Mouse (Mus musculus): ENCODE measurements around the gene Rims1.

Gene Rims1

DNA sequence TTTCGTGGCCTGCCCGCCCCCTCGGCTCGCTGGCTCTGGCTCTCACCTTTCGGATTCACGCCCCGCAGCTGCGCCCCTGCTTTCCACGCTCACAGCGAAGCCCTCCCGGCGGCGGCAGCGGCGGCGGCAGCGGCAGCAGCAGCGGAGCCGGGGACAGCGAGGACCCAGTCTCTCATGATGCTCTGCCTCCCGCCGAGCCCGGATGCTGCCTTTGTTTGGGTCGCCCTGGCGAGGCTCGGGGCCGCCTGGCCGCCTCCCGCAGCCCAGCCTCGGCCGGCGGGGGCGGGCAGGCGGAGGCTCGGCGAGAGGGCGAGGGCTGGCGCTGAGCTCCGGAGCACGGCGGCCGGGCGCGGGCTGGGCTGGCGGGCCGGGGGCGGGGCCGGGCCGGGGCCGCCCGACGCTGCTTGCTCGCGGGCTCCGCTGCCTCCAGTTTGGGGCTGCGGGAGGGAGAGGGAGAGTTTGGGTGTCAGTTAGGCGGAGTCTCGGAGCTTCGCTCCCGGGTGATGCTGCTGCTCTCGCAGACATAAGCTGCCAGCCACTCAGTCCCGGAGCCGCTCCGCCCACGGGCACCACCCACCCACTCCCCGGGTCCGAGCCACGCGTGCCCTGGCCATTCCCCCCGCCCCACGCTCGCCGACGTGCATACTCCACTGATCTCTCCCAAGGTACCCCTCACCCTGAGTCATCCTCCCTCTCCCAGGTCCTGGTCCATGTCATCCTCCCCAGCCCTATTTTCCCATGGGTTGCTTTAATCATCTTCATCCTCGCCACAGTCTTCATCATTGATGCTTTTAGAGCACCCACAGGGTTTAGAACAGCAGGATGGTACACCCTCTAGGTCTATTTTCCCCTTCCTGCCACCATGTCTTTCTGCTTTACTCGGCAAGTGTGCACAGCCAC lies at the start of gene Rims1:
Gene Rims1 (minus strand): TSS at position 269 of the 900 bp plus-strand sequence.
- DNase-seq (ENCODE audit: low read depth, low spot score) = no peak

DNA sequence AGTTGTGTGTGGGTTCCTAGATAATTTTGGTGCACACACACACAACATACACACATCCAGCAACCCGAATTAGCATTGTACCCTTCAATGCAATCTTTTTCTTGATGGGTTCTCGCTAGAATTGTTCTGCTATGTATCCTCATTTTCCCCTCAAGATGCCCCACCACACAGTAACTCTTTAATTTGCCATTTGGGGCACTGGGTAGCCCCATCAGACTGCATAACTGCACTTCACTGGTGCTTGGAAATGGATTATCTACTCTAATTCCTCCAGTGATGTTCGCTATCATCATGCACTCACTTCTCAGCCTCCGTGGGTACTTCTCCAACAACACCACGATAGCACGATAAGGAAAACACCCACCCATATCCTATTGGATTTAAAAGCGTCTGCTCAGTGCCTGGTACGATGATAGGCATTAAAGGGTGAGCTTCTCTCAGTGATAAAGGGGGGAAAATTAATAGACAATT lies 867 bp upstream of the Rims1 start:
- no peak for DNase-seq (ENCODE audit: low read depth, low spot score)

DNA sequence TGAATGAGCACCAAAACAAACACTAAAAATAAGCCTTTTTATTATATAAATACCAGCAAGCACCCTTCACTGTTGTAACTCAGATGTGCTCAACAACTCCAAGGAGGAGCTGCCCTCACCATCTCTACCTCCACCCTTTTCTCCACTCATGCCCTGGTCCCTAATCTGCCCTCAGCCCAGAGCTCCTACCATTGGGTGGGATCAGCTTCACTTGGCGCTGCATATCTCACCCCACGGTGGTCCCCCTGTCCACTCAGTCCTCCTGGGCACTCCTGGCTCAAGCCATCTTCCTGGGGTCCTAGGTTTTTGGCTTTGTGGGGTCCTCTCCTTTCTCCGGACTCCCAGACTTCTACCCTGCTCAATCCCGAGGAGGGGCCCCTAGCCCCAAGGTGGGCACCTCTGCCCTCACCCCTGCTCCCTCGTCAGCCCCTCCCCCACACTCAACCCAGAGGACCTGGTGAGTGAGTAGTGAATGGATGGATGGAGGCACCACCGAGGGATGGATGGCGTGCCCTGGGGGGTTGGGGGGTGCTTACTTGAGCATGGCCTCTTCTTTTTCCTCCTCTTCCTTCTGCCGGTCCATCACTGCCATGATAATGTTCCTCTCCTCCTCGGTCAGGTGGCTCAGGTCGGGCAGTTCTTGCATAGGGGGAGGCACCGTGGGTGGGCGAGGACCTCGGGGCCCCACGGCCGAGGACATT lies 619 bp downstream of the Rims1 start:
- DNase-seq (ENCODE audit: low read depth, low spot score) = no peak

DNA sequence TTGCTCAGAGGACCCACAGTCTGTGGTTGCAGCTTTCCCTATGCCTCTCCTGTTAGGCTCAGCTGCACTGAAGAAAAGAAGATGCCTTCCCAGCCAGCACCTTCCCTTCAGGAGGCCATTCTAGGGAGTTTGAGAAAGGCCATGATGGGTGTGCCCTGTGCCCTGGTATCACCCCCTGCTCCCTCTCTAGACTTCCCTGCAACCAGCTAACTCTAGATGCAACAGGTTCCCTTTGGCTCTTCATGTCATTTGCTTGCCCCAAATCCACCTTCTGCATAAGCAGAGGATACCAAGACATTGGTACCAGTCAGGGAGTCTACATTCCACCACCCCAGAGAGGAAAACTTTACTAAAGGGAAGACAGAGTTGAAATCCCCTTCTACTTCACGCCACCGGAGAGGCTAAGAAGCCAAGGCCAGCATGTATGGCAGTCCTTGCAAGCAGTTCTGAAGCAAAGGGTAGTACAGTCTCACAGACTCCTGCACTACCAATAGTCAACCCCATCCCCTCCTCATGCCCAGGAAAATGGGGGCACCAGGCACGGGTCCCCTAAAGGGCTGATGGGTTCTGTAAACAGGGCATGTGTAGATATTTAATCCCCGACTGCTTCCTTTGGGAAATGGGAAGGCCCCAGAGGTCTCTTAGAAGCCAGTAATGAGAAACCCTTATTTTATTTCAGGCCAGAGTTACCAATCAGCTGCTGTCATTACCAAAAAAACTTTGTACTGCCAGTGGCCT lies 1.5 kb downstream of the Rims1 start:
- DNase-seq (ENCODE audit: low read depth, low spot score) = no peak

DNA sequence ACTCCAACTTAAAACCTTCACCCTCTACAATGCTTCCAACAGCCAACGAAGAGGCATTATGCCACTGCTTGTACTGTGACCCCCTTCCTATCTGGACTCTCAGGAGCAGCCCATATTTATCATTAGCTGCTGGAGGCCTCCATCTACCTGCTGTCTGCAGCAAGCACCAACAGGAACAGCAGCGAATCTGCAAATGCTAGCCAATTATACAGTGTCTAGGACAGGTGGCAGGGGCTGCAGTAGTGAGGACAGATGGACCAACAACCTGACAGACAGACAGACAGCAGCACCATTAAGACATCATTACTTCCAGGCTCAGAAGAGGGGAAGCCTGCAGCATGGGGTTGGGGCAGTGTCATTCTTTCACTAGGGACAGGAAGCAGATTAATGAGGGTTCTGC lies 2.3 kb downstream of the Rims1 start:
- no peak for DNase-seq (ENCODE audit: low read depth, low spot score)

DNA sequence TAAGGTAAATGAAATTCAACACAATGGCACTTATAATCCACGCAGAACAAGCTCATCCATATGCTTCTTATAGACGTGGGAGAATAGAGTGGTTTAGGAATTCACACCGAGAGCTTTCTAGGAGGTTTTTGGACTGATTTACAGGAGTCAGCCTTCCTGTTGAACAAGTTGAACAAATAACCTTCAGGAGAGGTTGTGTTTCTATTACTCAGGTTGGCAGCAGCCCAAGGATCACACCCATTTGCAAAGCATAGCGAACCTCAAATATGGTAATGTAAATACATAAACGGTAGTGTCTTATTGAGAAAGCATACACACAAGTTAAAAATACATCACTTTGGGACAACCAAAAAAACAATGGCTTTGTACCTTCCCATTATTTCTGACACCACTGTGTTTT lies 5.5 kb downstream of the Rims1 start:
- no peak for DNase-seq (ENCODE audit: low read depth, low spot score)

DNA sequence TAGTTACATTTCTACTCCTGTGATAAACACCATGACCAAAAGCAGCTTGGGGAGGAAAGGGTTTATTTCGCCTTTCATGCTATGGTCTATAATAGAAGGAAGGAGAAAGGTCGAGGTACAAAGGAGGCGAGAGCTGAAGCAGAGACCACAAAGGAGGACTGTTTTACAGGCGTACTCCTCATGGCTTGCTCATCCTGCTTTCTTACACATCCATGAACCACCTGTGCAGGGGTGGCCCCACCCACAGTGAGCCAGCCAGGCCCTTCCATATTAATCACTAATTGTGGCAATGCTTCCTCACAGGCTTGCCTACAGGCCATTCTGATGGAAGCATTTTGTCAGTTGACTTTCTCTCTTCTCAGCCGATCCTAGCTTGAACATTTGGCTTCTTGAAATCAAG lies 8.7 kb downstream of the Rims1 start:
- DNase-seq (ENCODE audit: low read depth, low spot score) = no peak

DNA sequence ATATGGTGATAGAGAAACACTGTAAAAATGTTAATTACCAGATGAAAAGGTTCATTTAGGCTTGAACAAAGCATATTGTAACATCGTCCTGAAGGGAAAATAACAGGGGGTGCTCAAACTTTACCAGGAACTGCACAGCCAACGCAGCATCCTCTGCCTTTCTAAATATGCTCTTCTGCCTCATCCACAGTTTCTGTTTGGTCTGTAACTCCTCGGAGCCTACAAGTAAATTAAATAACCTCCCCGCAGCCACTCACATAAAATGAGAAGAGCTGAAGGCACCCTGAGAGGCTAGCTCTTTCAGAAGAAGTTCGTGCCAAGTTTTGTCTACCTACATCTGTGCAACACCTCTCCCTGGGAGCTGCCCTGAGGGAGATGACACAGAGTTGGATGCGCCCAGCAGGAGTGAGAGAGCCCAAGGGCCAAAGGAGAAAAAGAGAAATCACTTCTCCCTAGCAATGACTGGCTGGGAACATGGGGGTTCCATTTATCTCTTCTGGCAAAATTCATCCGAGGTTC lies 16.3 kb downstream of the Rims1 start:
- no peak for DNase-seq (ENCODE audit: low read depth, low spot score)

DNA sequence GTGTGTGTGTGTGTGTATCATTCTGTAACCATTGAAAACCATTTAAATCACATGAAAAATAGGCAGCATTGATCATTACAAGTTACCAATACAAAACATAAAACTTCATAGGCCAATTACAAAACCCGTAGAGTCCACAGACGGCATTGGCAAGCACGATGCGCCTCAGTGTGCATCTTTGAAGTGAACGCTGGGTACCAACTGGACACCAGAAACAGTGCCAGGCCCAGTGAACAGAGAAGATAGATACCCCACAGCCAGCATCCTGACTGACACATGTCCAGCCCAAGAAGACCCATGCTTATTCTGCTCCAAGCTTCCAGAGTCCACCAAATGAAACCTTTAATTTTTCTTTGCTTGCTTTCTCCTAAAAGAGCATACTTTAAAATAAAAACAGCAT lies 18.2 kb downstream of the Rims1 start:
- no peak for DNase-seq (ENCODE audit: low read depth, low spot score)

DNA sequence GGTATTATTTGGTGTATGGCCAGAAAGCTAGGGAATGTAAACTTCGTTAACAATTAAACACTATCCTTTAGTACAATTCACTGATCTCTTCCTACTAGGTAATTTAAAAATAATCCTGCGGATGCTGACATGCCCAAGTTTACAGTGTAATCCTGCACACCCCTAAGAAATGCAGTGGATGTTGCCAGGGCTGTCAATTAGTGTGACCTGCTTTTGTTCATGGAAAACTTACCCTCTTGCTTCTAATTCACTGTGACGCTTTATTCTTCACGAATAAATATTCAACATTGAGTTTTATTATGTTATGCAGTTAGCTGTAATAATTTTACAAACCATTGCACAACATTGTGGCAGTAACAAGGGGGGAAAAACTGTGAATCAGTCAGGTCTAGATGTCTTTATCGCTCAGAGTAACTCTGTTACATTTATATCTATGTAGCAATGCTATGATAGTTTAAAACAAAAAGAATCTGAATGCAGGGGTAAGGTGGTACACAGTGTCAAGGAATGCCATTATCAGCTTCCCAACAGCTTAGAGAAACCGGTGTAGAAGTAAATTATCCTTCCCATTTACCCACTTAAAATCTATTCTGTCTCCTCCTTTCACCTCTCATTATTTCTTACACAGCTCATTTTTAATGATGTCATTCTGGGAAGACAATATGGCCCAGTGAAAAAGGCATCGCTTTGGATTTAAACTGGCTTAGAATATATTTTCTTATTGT lies 35.1 kb downstream of the Rims1 start:
- no peak for DNase-seq (ENCODE audit: low read depth, low spot score)

DNA sequence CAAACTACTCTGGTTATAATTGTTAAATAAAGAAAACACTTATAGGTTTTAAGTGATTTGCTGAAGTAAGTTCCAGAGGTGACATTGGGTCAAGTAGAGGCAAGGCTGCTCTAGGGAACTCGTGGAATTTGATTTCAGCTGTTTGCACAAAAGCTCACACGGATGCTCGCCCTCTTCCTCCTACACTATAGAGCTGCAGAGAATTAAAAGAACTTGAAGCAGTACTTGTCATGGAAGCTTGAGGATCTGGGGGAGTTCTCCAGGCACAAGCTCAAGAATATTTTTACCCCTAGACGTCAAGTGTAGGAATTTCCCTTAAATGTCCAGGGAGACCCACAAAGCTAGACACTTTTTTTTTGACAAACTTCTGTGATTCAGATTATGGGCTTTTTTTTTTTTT lies 42.4 kb downstream of the Rims1 start:
- DNase-seq (ENCODE audit: low read depth, low spot score) = no peak

DNA sequence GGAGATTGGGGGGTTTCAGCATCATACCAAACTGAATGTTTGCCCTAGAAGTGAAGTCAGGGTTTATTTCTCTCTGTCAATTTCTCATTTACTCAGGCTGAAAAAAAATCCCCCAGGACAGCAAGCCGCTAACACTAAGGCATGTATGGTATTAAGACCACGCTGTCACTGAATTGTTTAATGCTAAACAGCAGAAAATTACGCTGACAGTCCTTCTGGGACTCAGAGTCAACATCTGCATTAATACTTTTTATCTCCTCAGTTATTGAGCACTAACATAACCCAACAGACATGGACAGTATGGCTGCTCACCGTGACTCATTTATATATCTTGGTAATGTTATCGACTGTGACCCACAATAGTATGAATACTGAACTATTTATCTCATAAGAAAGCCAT lies 43.0 kb downstream of the Rims1 start:
- no peak for DNase-seq (ENCODE audit: low read depth, low spot score)

DNA sequence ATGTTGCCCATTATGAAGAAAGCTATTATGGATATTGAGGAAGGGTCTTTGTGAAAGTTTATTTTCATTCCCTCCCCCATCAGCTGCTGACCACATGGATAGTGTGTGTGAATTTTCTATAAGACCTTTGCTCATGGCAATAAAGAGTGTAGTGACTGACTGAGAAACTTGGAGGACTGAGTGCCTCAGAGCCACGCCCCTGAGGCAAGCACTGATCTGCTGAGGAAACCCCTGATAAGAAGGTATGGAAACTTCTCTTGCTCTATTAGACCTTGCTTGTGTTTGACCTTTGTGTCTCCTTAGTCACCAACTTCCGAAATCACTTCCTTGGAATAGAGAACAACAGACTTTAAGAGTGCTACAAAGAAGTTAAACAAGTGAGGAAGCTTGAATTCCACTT lies 55.3 kb downstream of the Rims1 start:
- DNase-seq (ENCODE audit: low read depth, low spot score) = no peak

DNA sequence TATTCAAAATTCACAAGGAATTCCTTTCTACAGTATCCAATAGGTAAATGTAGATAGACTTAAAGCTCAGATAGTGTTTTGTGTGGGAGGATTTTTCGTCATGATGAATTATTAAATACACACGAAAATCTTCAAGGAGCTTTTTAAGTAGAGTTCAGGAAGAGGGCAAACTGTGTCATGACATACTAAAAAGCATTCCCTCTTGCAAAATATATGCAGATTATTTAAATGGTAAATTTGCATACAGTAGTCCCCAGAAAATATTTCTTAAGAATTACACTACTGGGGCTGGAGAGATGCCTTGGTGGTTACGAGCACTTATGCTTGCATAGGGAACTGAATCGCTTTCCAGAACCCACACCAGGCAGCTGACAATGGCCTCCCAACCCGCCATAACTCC lies 61.1 kb downstream of the Rims1 start:
- no peak for DNase-seq (ENCODE audit: low read depth, low spot score)

DNA sequence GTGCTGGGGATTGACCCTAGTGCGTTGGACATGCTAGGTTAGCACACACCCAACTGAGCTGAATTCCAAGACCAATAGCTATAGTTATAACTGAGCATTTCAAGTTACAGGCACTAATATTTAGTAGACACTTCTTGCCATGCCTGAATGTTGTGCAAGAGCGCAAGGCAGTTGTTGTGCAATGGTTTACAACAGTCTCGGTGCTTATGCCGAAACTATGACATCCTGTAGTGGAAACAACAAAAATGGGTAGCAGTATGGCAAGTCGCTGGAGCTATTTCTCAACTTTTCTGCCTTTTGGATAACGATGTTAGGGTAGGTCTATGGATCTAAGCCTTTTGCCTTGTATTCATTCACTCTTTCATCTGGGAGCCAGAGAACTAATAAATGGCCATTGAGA lies 68.3 kb downstream of the Rims1 start:
- DNase-seq (ENCODE audit: low read depth, low spot score) = no peak

DNA sequence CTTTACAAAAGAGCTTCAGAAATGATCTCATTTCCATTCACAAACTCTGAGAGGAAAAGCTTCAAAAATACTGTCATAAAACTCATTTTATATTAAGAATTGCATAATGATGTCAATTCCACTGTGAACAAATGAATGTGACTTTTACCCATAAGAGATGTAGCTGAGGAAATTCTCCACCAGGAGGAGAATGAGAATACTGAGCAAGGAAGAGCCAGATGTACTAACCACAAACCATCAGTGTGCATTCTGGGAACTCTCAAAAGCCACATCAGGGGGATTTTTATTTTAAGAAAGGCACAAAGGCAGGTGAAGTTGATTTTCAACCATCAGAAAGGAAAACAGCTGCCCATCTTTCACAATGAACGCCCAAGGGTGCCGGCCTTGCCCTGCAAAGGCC lies 71.4 kb downstream of the Rims1 start:
- no peak for DNase-seq (ENCODE audit: low read depth, low spot score)

DNA sequence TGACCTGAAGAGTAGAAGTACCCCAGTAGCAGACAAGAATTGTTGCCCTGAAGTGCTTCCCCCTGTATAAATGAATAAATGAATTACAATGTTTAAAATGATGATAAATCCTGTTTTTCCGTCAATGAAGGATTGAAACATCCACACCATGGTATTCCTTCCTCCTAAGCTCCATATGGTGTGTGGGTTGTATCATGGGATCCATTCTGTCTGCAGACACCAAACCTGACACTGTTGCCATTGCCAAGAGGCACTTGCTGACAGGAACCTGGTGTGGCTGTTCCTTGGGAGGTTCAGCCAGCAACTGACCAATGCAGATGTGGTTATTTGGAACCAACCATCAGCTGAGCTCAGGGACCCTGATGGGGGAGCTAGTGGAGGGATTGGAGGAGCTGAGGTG lies 72.5 kb downstream of the Rims1 start:
- DNase-seq (ENCODE audit: low read depth, low spot score) = no peak

DNA sequence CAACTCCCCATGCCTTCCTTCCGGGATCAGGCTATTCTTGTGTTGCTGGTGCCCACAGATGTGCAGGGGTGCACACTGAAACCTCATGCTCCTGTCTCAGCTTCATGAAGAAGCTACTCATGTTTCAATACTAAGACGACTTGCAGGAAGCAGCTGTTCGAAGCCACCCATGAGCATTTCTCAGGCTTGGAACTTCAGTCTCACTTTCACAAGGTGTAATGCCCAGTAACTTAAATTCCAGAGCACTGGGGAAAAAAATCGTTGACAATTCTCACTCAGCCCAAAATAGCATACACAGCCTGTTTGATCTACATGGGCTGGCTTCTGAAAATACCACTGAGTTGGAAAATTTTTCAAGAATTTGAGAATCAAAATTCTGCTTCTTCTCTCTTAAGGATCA lies 77.6 kb downstream of the Rims1 start:
- no peak for DNase-seq (ENCODE audit: low read depth, low spot score)

DNA sequence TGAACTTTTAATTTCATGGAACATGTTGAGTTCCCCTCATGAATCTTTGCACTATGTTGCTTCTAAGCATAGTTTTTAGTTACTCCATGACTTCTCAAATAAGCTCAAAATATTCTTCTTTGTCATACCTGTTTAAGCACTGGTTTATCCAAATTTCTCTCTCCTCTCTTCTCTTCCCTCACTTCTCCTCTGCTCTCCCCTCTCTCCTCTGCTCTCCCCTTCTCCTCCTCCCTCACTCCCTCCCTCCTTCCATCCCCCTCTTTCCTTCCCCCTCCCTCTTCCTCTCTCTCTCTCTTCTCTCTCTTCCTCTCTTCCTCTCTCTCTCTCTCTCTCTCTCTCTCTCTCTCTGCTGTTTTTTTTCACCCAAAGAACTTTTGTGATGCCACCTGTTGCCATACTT lies 84.1 kb downstream of the Rims1 start:
- DNase-seq (ENCODE audit: low read depth, low spot score) = no peak

DNA sequence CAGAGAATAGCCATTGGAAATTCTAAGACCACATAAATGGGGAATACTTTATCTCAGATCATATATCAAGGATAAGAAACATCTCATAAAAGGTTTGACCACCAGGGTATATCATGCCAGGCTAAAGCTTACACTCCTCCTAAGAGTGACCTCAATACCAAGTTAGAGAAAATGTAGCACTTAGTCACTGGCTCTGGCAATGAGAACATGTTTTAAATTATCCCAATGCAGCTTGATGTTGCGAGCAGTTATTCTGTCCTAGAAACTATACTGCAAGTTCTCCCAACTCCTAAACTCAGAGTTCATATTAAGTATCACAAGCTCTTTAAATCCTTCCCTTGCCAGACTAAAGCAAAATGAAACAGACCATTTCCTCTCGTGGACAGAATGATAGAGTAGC lies 85.1 kb downstream of the Rims1 start:
- DNase-seq (ENCODE audit: low read depth, low spot score) = no peak

DNA sequence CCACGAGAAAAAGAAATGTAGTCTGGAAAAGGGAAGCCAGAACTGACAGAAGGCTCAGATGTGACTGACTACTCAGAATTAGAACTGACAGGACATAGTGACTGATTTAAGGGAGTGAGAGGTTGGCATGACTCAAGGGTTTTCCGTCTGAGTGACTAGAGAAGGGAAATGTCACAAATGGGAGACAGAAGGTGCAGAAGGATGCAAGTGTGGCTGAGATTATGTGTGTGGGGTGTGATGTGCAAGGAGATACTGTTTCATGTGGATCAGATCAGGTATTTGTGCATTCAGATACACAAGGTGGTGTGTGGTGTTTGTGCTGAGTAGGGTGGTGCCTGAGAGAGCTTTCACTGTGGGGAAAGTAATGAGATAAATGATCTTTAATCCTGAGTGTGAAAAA lies 96.3 kb downstream of the Rims1 start:
- no peak for DNase-seq (ENCODE audit: low read depth, low spot score)
